Mouse (Mus musculus) midbrain, postnatal 0 days (tissue): ENCODE measurements around the gene Hopx. TPM values are rescaled to one million over a fixed set of nuclear protein-coding genes. Genes with fewer than 3 reads are reported as not detected.
"Not testable (repeated sequence)": the region's sequence is repeated elsewhere in the genome, so short reads cannot be mapped to it uniquely, and the experiment has no call there.

ENCODE experiments used
- ATAC-seq: fragments of 200-750 bp; cut with Nextera tagmentation; 2 replicates; pipeline ENCODE4 v1.8.0; 2017; ENCODE audit warnings: moderate number of reproducible peaks, mild to moderate bottlenecking, moderate TSS enrichment, moderate library complexity; ENCODE audit not compliant: low FRiP score
- DNase-seq: peaks from one replicate; pipeline ENCODE4 v3.0.0-alpha.2; 2015; ENCODE audit warnings: low spot score
- H3K27ac ChIP-seq: fragments of 300-500 bp; sonication (generic); 2 replicates; pipeline ENCODE4 v1.5.1; 2014; ENCODE audit warnings: low read depth, mild to moderate bottlenecking, low read length, mixed read lengths
- H3K27me3 ChIP-seq: fragments of 300-500 bp; sonication (generic); 2 replicates; pipeline ENCODE4 v1.6.1; 2014; ENCODE audit warnings: low read length, control low read depth, mixed read lengths; ENCODE audit not compliant: insufficient read depth
- H3K36me3 ChIP-seq: fragments of 300-500 bp; sonication (generic); 2 replicates; pipeline ENCODE4 v1.6.1; 2014; ENCODE audit warnings: low read length, control low read depth, mixed read lengths; ENCODE audit not compliant: insufficient read depth
- H3K4me1 ChIP-seq: fragments of 300-500 bp; sonication (generic); 2 replicates; pipeline ENCODE4 v1.6.1; 2014; ENCODE audit warnings: mild to moderate bottlenecking, control low read depth, antibody characterized with exemption, low read length, mixed read lengths; ENCODE audit not compliant: insufficient read depth
- H3K4me2 ChIP-seq: fragments of 300-500 bp; sonication (generic); 2 replicates; pipeline ENCODE4 v1.6.1; 2014; ENCODE audit warnings: low read depth, mild to moderate bottlenecking, low read length, mixed read lengths; ENCODE audit not compliant: poor library complexity, severe bottlenecking
- H3K4me3 ChIP-seq: fragments of 300-500 bp; sonication (generic); 2 replicates; pipeline ENCODE4 v1.5.1; 2014; ENCODE audit warnings: low read depth, mild to moderate bottlenecking, low read length, moderate library complexity
- H3K9ac ChIP-seq: fragments of 300-500 bp; sonication (generic); replicated peaks from 2 replicates; pipeline ENCODE4 v1.6.1; 2014; ENCODE audit warnings: mild to moderate bottlenecking, low read length, moderate library complexity, mixed read lengths; ENCODE audit not compliant: poor library complexity, severe bottlenecking
- H3K9me3 ChIP-seq: fragments of 300-500 bp; sonication (generic); 2 replicates; pipeline ENCODE4 v1.6.1; 2016; ENCODE audit warnings: low read length, control low read depth
- CTCF ChIP-seq: IDR thresholded peaks from 2 replicates; pipeline ENCODE4 v1.5.1; 2016; ENCODE audit warnings: antibody characterized with exemption, mild to moderate bottlenecking
- WGBS: fragments of 180-500 bp; shearing (Covaris S2); extraction: QIAGEN DNeasy Blood & Tissue Kit; methylation state at CpG from one replicate; pipeline ENCODE4 v1.1.7; 2014; 5-methylcytosine and 5-hydroxymethylcytosine counted together
- polyA plus RNA-seq: library from polyadenylated mRNA; unstranded; fragments of >200 nt; fragmentation: Nextera tagmentation; extraction: Ambion mirVana; gene quantifications from 2 replicates; pipeline ENCODE4 v1.2.1, GENCODE M21; 2015
- total RNA-seq: library from RNA; depleted of rRNA; stranded (reverse); fragments of >200 nt; gene quantifications from 2 replicates; pipeline ENCODE4 v1.2.3, GENCODE M21; 2014

The Hopx gene
- total and polyA plus RNA-seq, 2 experiments from 2014 or later: 1.8 to 20.8 TPM

DNA sequence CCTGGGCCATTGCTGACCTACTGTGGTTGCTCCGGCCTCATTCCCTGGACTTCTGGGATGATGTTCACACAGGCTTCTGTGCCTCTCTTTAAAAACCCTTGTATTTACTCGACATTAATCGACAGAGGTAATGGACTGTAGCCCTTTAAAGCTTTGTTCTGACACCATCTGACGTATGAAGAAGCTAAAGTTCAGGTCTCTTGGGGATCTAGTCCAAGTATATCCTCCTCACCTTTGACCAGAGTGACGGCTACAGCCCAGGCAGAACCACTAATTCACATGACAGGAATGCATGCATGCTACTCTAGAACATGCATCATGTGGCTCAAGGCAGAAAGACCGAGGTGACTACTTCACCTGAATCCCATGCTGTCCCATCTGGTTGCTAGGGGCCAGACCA lies 14.2 kb downstream of the Hopx start:
- Histone ChIP-seq H3K9me3 (no peaks in the 10 kb centered on the region), H3K4me2 (no peak overlapping the region), H3K36me3 (no peaks in the 10 kb centered on the region), H3K4me3 (no peak overlapping the region), H3K9ac (no peak overlapping the region), H3K27ac (no peak overlapping the region), H3K4me1 (no peaks in the 10 kb centered on the region), H3K27me3 (peaks cover 11% of the 10 kb centered on the region)
- ATAC-seq (no peak), DNase-seq (no peak)
- no peak for TF ChIP-seq CTCF
- 93% methylated on average over 6 of the region's 6 CpGs for WGBS

DNA sequence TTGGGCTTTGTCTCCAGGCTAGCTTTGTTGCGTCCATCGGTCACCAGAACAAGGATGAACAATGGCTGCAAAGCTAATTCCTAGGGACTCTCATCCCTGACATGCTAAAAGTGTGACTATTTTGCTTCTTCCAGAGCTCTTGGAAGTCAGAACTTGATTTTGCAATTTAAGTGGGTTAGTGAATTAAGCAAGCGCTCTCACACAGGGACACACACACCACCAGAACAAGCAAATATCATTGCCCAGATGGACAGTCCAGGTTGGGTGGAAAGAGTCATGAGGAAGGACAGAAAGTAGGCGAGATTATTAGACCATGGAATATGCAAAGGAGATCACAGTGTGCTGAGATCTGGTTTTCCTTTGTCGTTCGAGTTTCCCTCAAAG lies 14.9 kb downstream of the Hopx start:
- ATAC-seq (no peak), DNase-seq (no peak)
- no peak for TF ChIP-seq CTCF
- no peak overlapping the region for H3K27ac ChIP-seq
- peaks cover 13% of the 10 kb centered on the region for H3K27me3 ChIP-seq
- H3K9me3 ChIP-seq: no peaks in the 10 kb centered on the region
- no peak overlapping the region for H3K4me3 ChIP-seq
- H3K36me3 ChIP-seq: no peaks in the 10 kb centered on the region
- no peak overlapping the region for H3K4me2 ChIP-seq
- no peak overlapping the region for H3K9ac ChIP-seq
- H3K4me1 ChIP-seq: no peaks in the 10 kb centered on the region
- WGBS: 83% methylated on average over 6 of the region's 6 CpGs

DNA sequence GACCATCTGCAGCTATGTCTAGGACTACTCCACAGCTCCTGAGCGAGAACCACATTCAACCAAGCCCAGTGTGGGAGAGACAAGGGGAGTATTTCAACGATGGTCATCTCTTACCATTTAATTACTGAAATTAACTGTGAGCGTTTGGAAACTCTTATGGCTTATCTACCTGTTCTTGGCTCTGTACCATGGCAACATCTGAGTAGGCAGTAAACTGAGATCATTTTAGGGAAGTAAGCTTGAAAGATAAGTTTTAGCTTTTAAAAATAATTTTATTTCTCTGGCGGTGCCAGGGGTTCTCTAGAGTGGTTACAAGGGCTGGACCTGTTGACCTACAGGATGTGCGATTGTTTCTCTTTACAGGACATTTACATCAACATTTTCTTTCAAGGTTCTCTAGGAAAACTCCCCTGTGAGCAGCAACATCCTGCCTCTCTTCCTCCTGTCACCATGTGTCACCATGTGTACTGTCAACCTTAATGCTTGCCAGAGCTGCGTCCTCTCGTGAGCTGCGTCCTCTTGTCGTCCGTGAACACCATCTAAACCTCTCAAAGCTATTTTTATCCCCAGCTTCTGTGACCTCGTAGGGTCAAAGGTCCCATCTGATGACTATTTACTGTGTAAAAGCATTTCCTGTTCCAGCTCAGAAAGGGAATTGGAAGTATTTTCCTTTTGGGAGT lies 15.5 kb downstream of the Hopx start:
- WGBS: 81% methylated on average over 11 of the region's 11 CpGs
- no peaks in the 10 kb centered on the region for H3K36me3 ChIP-seq
- no peak overlapping the region for H3K4me3 ChIP-seq
- TF ChIP-seq CTCF: no peak
- H3K27me3 ChIP-seq: peaks cover 13% of the 10 kb centered on the region
- no peaks in the 10 kb centered on the region for H3K9me3 ChIP-seq
- no peak overlapping the region for H3K9ac ChIP-seq
- H3K4me1 ChIP-seq: no peaks in the 10 kb centered on the region
- DNase-seq (no peak), ATAC-seq (no peak)
- no peak overlapping the region for H3K27ac ChIP-seq
- no peak overlapping the region for H3K4me2 ChIP-seq

DNA sequence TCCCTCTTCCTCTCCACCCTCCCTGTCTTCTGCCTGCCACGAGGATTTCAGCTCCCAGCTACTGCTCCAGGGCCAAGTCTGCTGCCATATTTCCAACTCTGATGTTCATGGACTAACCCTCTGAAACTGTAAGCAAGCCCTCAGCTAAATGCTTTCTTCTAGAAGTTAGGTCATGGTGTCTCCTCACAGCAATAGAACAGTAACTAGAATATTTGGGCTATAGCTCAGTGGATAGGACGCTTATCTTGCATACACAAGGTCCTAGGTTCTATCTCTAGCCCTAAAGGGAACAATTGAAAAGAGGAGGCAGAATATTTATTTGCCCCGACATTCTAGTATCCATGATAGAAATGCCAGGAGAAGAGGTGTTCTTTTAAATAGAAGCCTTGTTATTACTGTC lies 16.0 kb downstream of the Hopx start:
- H3K9ac ChIP-seq: no peak overlapping the region
- DNase-seq (no peak), ATAC-seq (no peak)
- H3K27me3 ChIP-seq: peaks cover 13% of the 10 kb centered on the region
- H3K4me2 ChIP-seq: no peak overlapping the region
- TF ChIP-seq CTCF: no peak
- no peaks in the 10 kb centered on the region for H3K4me1 ChIP-seq
- H3K27ac ChIP-seq: no peak overlapping the region
- H3K9me3 ChIP-seq: no peaks in the 10 kb centered on the region
- H3K4me3 ChIP-seq: no peak overlapping the region
- 75% methylated on average over 3 of the region's 3 CpGs for WGBS
- H3K36me3 ChIP-seq: no peaks in the 10 kb centered on the region

DNA sequence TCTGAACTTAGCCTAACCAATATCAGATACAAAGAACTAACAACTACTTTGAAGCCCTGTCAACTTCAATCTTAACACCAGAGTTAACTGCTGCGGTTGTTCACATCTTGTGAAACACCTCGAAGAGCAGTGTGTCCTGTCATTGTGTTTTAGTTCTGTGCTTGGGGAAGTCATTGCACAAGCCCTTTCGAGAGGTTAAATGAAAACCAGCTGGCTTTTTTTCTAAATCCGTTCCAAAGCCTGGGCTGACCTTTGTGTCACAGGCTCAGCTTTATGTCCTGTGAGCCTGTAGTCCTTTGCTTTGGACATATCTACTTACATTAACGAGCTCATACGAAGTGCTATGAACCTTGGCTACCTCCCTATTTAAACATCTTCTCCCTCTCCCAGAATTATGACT lies 17.2 kb downstream of the Hopx start:
- no peak overlapping the region for H3K9ac ChIP-seq
- peaks cover 13% of the 10 kb centered on the region for H3K27me3 ChIP-seq
- no peak for TF ChIP-seq CTCF
- no peaks in the 10 kb centered on the region for H3K9me3 ChIP-seq
- no peak overlapping the region for H3K27ac ChIP-seq
- no peak overlapping the region for H3K4me2 ChIP-seq
- WGBS: 60% methylated on average over 6 of the region's 6 CpGs
- H3K4me1 ChIP-seq: no peaks in the 10 kb centered on the region
- H3K36me3 ChIP-seq: no peaks in the 10 kb centered on the region
- no peak overlapping the region for H3K4me3 ChIP-seq
- no peak for DNase-seq
- no peak for ATAC-seq

DNA sequence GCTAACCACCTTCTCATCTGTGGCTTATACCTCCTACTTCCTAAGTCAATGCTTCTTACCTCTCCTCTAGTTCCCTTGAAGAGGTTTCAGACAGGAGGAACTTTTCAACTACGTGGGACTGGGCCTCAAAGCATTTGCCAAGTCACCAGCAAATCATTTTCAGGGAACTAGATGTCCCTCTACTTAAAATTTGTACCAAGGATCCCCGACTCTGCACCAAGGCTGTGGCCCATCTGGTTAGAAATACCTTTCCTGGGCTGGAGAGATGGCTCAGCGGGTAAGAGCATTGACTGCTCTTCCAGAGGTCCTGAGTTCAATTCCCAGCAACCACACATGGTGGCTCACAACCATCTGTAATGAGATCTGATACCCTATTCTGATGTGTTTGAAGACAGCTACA lies 18.7 kb downstream of the Hopx start:
- WGBS: 90% methylated on average over 3 of the region's 3 CpGs
- not testable (repeated sequence) for H3K4me2 ChIP-seq, DNase-seq, ATAC-seq, H3K27ac ChIP-seq, H3K4me1 ChIP-seq, H3K9ac ChIP-seq, H3K4me3 ChIP-seq, H3K36me3 ChIP-seq, H3K9me3 ChIP-seq
- peaks cover 13% of the 10 kb centered on the region for H3K27me3 ChIP-seq
